Mouse (Mus musculus): ENCODE data around the gene Stxbp1. TPM values are rescaled to one million over a fixed set of nuclear protein-coding genes. Genes with fewer than 3 reads are reported as not detected.

Gene Stxbp1
- polyA plus RNA-seq, 1 experiment from 2014 or later: 26.8 TPM

DNA sequence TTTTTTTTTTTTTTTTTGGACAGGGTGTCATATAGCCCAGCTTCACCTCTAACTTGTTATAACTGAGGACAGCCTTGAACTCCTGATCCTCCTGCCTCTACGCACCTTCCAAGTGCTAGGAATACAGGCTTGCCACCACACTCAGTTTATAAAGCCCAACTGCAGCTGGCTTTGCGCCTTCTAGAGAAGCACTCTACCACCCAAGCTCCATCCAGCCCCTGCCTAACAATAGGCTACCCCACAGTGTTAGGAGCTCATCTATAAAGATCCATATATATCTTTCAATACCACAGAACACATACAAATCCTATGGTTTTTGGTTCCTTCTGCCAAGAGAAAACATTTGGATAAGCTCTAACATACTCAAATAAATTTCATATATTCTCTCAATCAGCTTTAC, 30.5 kb downstream of the Stxbp1 start:
- no peak for DNase-seq (ENCODE audit: low spot score)
- Histone ChIP-seq H3K4me3 (ENCODE audit: low read depth, low read length) (no peak overlapping the region), H3K9ac (ENCODE audit: low read depth, low read length) (no peak overlapping the region), H3K4me2 (ENCODE audit: low read depth, low read length) (no peak overlapping the region), H3K9me3 (ENCODE audit: control insufficient read depth, low read length) (no peaks in the 10 kb centered on the region), H3K27ac (replicated peaks; ENCODE audit: low read depth, low read length) (no peak overlapping the region), H3K36me3 (ENCODE audit: control insufficient read depth, insufficient read depth, low read length) (peaks cover 36% of the 10 kb centered on the region), H3K4me1 (ENCODE audit: control insufficient read depth, insufficient read depth, low read length) (no peaks in the 10 kb centered on the region), H3K27me3 (replicated peaks; ENCODE audit: control insufficient read depth, insufficient read depth, low read length) (no peaks in the 10 kb centered on the region)
- ATAC-seq (ENCODE audit: low read depth): no peak
- WGBS: 92% methylated on average over 2 of the region's 2 CpGs

DNA sequence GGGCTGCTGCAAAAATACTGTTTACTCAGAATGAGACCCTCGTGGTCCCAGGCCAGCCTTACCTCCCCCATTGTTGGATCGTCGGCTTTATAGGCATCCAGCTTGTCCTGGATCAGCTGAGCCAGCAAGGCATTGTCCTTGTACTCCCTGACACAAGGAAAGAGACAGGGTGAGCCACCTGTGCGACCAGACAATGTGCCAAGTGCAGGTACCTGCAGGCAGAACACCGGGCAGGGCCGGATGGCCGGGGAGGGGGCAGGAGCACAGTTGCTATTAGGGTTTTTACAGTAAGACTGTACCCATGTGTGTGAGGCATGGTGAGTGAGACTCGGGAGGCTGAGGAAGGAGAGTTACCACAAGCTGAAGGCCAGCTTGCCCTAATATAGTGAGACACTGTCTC, 35.1 kb downstream of the Stxbp1 start:
- Histone ChIP-seq H3K27ac (replicated peaks; ENCODE audit: low read depth, low read length) (no peak overlapping the region), H3K4me3 (ENCODE audit: low read depth, low read length) (no peak overlapping the region), H3K4me2 (ENCODE audit: low read depth, low read length) (no peak overlapping the region), H3K27me3 (replicated peaks; ENCODE audit: control insufficient read depth, insufficient read depth, low read length) (no peaks in the 10 kb centered on the region), H3K9me3 (ENCODE audit: control insufficient read depth, low read length) (no peaks in the 10 kb centered on the region), H3K4me1 (ENCODE audit: control insufficient read depth, insufficient read depth, low read length) (no peaks in the 10 kb centered on the region), H3K9ac (ENCODE audit: low read depth, low read length) (no peak overlapping the region), H3K36me3 (ENCODE audit: control insufficient read depth, insufficient read depth, low read length) (peaks cover 42% of the 10 kb centered on the region)
- no peak for ATAC-seq (ENCODE audit: low read depth)
- 81% methylated on average over 8 of the region's 8 CpGs for WGBS
- no peak for DNase-seq (ENCODE audit: low spot score)

DNA sequence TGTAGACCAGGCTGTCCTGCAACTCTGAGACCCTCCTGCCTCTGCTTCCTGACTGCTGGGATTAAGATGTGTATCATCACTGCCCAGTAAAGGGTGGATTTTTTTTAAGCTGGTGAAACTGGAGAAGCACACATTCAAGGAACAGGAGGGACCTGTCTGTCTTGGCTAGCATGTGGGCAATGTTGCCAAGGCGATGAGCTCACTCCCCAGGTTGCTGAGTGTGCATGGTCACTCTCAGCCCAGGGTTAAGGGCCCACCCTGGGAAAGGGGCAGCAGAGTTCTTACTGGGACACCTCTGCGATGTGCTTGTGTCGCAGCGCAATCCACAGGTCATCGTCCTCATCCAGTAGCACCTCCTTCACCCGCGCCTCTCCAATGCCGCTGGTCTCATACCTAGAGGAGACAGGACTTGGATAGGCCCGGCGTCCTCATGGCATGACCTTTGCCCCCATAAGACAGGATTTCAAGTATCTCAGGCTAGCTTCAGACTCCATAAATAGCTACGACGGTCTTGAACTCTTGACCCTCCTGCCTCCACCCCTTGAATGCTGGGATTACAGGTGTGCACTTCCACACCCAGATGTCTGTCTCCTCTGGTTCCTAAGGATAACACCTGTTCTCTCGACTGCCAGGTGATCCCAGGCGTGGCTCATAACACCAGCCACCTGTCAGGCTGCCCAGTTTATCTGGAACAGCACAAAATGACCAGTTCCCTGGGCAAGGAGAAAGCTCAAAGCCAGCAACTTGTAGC, 38.1 kb downstream of the Stxbp1 start:
- 90% methylated on average over 14 of the region's 14 CpGs for WGBS
- H3K4me2 ChIP-seq (ENCODE audit: low read depth, low read length): no peak overlapping the region
- H3K4me1 ChIP-seq (ENCODE audit: control insufficient read depth, insufficient read depth, low read length): no peaks in the 10 kb centered on the region
- ATAC-seq (ENCODE audit: low read depth): no peak
- DNase-seq (ENCODE audit: low spot score): no peak
- no peak overlapping the region for H3K27ac ChIP-seq (replicated peaks; ENCODE audit: low read depth, low read length)
- H3K36me3 ChIP-seq (ENCODE audit: control insufficient read depth, insufficient read depth, low read length): peaks cover 28% of the 10 kb centered on the region; the same call in 1 of the 2 replicates
- no peak overlapping the region for H3K4me3 ChIP-seq (ENCODE audit: low read depth, low read length)
- no peaks in the 10 kb centered on the region for H3K27me3 ChIP-seq (replicated peaks; ENCODE audit: control insufficient read depth, insufficient read depth, low read length)
- H3K9me3 ChIP-seq (ENCODE audit: control insufficient read depth, low read length): no peaks in the 10 kb centered on the region
- H3K9ac ChIP-seq (ENCODE audit: low read depth, low read length): no peak overlapping the region

DNA sequence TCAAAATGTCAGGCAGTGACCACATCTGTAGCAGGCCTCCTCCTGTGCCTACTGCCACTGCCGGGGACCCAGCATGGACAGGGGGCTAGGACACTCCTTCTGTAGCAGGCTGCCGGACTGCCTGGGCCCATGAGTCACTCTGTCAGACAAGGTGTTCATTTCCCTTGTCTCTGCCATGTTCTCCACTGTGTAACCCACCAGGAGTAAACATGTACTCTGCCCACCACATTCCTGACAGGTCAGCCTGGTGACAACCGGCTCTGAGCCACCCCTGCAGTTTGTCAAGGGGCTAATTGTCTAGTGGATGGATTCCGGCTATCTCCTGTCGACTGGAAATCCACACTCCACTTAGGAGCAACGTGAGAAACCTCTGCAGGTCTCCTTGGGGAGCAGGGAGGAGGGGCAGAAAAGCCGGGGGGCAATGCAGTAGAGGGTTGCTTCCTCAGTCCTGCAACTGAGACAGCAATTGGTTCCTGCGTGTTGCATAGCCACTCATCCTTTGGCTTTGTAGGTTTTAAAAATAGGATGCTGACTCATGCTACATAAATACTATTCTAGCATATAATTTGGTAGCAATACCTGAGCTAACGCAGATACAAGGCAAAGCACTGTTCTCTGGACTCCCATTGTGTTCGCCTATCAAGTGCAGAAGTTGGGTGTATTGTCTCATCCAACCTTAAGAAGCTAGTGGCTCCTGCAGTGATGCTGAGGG, 48.6 kb downstream of the Stxbp1 start:
- Histone ChIP-seq H3K27me3 (replicated peaks; ENCODE audit: control insufficient read depth, insufficient read depth, low read length) (no peaks in the 10 kb centered on the region), H3K9me3 (ENCODE audit: control insufficient read depth, low read length) (no peaks in the 10 kb centered on the region), H3K27ac (replicated peaks; ENCODE audit: low read depth, low read length) (no peak overlapping the region), H3K4me2 (ENCODE audit: low read depth, low read length) (no peak overlapping the region), H3K9ac (ENCODE audit: low read depth, low read length) (peak overlapping the region; percentile 8; the same call in 1 of the 2 replicates), H3K36me3 (ENCODE audit: control insufficient read depth, insufficient read depth, low read length) (peaks cover 47% of the 10 kb centered on the region), H3K4me3 (ENCODE audit: low read depth, low read length) (no peak overlapping the region), H3K4me1 (ENCODE audit: control insufficient read depth, insufficient read depth, low read length) (no peaks in the 10 kb centered on the region)
- no peak for ATAC-seq (ENCODE audit: low read depth)
- no peak for DNase-seq (ENCODE audit: low spot score)
- 60% methylated on average over 10 of the region's 10 CpGs for WGBS

DNA sequence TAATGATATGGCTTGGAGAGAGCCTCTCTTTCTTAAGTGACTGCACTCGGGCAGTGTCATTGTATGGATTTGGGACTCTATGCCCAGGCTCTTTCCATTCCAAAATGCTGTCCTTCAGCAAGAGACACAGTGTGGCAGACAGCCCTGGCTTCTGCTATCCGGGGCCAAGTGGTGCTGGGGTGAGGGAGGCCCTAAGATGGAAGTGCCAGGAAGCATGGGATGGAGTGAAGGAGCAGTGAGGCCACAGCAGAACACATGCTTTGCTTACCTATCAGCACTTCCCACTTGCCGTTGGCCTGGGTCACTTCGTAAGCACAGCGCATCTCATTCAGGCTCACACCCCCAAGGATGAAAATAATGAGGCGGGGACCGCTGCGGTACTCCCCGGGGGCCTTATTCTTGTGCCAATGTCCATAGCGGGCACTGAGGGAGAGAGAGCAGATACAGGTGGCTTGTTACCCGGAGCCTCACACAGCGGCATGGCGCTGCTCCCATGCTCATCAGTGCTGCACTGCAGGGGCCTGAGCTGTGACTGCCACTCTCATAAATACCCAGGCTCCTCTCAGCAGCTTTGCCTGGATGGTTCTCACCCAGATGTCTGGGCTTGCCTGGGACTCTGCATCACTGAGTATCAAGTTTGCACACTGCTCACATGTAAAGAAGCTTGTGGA, 51.2 kb downstream of the Stxbp1 start:
- WGBS: 80% methylated on average over 13 of the region's 13 CpGs
- ATAC-seq (ENCODE audit: low read depth) (no peak), DNase-seq (ENCODE audit: low spot score) (no peak)
- Histone ChIP-seq H3K4me1 (ENCODE audit: control insufficient read depth, insufficient read depth, low read length) (no peaks in the 10 kb centered on the region), H3K4me3 (ENCODE audit: low read depth, low read length) (no peak overlapping the region), H3K36me3 (ENCODE audit: control insufficient read depth, insufficient read depth, low read length) (peaks cover 47% of the 10 kb centered on the region), H3K27me3 (replicated peaks; ENCODE audit: control insufficient read depth, insufficient read depth, low read length) (no peaks in the 10 kb centered on the region), H3K9me3 (ENCODE audit: control insufficient read depth, low read length) (no peaks in the 10 kb centered on the region), H3K9ac (ENCODE audit: low read depth, low read length) (no peak overlapping the region), H3K4me2 (ENCODE audit: low read depth, low read length) (no peak overlapping the region), H3K27ac (replicated peaks; ENCODE audit: low read depth, low read length) (no peak overlapping the region)

DNA sequence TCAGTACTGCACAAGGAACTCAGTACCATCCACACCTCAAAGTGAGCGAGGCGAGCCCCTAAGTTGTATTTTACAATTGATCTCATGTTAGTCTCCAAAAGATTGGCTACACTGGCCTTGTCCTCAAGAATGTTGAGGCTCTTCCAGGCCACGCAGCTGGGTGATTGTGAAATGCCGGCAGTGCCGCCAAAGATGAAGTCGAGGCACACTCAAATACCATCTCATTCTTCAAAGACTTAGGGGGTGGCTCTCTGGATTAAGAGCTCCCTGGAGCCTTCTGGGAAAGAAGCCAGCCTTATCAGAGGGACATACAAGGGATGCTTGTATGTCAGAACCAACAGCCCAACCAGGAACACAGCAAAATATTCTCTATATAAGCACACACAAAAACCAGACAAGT, 55.7 kb downstream of the Stxbp1 start:
- H3K9me3 ChIP-seq (ENCODE audit: control insufficient read depth, low read length): no peaks in the 10 kb centered on the region
- H3K36me3 ChIP-seq (ENCODE audit: control insufficient read depth, insufficient read depth, low read length): peaks cover 10% of the 10 kb centered on the region; the same call in 1 of the 2 replicates
- ATAC-seq (ENCODE audit: low read depth) (no peak), DNase-seq (ENCODE audit: low spot score) (peak; percentile 20)
- H3K9ac ChIP-seq (ENCODE audit: low read depth, low read length): no peak overlapping the region
- H3K4me1 ChIP-seq (ENCODE audit: control insufficient read depth, insufficient read depth, low read length): no peaks in the 10 kb centered on the region
- no peak overlapping the region for H3K27ac ChIP-seq (replicated peaks; ENCODE audit: low read depth, low read length)
- no peak overlapping the region for H3K4me3 ChIP-seq (ENCODE audit: low read depth, low read length)
- H3K4me2 ChIP-seq (ENCODE audit: low read depth, low read length): no peak overlapping the region
- WGBS: 83% methylated on average over 6 of the region's 6 CpGs
- no peaks in the 10 kb centered on the region for H3K27me3 ChIP-seq (replicated peaks; ENCODE audit: control insufficient read depth, insufficient read depth, low read length)

DNA sequence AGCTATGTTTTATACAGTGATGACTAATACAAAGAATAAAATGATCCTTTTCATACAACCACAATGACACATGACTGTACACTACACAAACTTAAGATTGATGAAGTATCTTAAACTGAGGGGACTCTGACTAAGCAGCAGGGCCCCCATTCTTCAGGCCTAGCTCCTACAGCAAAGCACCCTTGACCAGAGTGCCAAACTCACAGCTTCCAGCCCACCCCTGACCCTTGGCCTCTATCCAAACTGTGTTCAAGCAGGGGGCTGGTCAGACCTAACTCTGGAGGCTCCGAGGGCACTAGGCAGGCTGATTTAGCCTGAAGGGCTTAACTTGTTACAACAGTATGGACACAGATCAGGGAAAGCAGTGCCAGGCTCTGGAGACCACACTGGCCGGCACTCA, 58.5 kb downstream of the Stxbp1 start:
- H3K4me1 ChIP-seq (ENCODE audit: control insufficient read depth, insufficient read depth, low read length): no peaks in the 10 kb centered on the region
- no peak for ATAC-seq (ENCODE audit: low read depth)
- no peak for DNase-seq (ENCODE audit: low spot score)

DNA sequence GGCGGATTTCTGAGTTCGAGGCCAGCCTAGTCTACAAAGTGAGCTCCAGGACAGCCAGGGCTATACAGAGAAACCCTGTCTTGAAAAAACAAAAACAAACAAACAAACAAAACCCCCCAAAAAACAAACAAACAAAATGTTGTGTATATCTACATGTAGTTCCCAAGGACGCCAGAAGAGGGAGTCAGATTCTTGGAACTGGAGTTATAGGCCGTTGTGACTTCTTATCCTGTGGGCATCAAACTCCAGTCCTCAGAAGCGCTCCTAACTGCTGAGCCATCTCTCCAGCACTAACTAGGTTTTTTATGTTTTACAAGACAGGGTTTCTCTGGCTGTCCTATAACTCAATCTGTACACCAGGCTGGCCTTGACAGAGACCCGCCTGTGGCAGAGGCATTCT, 59.9 kb downstream of the Stxbp1 start:
- H3K36me3 ChIP-seq (ENCODE audit: control insufficient read depth, insufficient read depth, low read length): peaks cover 3% of the 10 kb centered on the region; the same call in 1 of the 2 replicates
- H3K4me3 ChIP-seq (ENCODE audit: low read depth, low read length): no peak overlapping the region
- no peaks in the 10 kb centered on the region for H3K9me3 ChIP-seq (ENCODE audit: control insufficient read depth, low read length)
- no peaks in the 10 kb centered on the region for H3K4me1 ChIP-seq (ENCODE audit: control insufficient read depth, insufficient read depth, low read length)
- 62% methylated on average over 6 of the region's 6 CpGs for WGBS
- DNase-seq (ENCODE audit: low spot score): no peak
- no peak for ATAC-seq (ENCODE audit: low read depth)
- no peaks in the 10 kb centered on the region for H3K27me3 ChIP-seq (replicated peaks; ENCODE audit: control insufficient read depth, insufficient read depth, low read length)
- no peak overlapping the region for H3K27ac ChIP-seq (replicated peaks; ENCODE audit: low read depth, low read length)
- no peak overlapping the region for H3K4me2 ChIP-seq (ENCODE audit: low read depth, low read length)
- H3K9ac ChIP-seq (ENCODE audit: low read depth, low read length): no peak overlapping the region

More for the DNA sequence above, 58.5 kb downstream of the Stxbp1 start:
- peaks cover 7% of the 10 kb centered on the region; the same call in 1 of the 2 replicates for H3K36me3 ChIP-seq (ENCODE audit: control insufficient read depth, insufficient read depth, low read length)
- no peaks in the 10 kb centered on the region for H3K9me3 ChIP-seq (ENCODE audit: control insufficient read depth, low read length)
- H3K4me2 ChIP-seq (ENCODE audit: low read depth, low read length): no peak overlapping the region
- H3K27ac ChIP-seq (replicated peaks; ENCODE audit: low read depth, low read length): no peak overlapping the region
- WGBS: 40% methylated on average over 2 of the region's 2 CpGs
- H3K9ac ChIP-seq (ENCODE audit: low read depth, low read length): no peak overlapping the region
- H3K4me3 ChIP-seq (ENCODE audit: low read depth, low read length): no peak overlapping the region
- H3K27me3 ChIP-seq (replicated peaks; ENCODE audit: control insufficient read depth, insufficient read depth, low read length): no peaks in the 10 kb centered on the region
